Mouse (Mus musculus): ENCODE results near the gene Fam222b.

DNA sequence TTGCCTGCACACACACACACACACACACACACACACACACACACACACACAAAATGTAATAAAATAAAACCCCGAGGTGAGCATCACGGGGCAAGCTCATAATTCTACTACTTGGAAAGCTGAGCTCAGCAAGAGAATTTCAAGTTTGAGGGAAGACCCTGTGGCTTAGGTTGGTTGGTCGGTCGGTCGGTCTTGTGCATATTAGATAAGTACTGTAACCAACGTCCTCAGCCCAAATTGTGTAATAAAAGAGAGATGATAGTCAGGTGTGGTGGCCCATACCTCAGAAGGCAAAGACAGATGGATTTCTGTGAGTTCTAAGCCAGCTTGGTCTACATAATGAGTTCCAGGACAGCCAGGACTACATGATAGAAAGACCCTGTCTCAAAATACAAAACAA is 39.5 kb downstream of the Fam222b start:
- no peak for TF ChIP-seq POLR2A (IDR thresholded peaks at IDR 0.05; ENCODE audit: insufficient read depth, low read depth, low read length)
- TF ChIP-seq CTCF (IDR thresholded peaks at IDR 0.05; ENCODE audit: insufficient read depth, low read depth, low read length), result no peak
